Mouse (Mus musculus) lung, embryonic 14.5 days (tissue): Measurements from ENCODE around the gene Ly6g. TPM values are rescaled to one million over a fixed set of nuclear protein-coding genes. Genes with fewer than 3 reads are reported as not detected.
"Not testable (repeated sequence)": the region's sequence is repeated elsewhere in the genome, so short reads cannot be mapped to it uniquely, and the experiment has no call there.

ENCODE experiments used
- ATAC-seq: fragments of 200-750 bp; cut with Nextera tagmentation; 2 replicates; pipeline ENCODE4 v1.8.0; 2017; ENCODE audit warnings: mild to moderate bottlenecking, moderate TSS enrichment, moderate library complexity; ENCODE audit not compliant: insufficient read depth
- DNase-seq: peaks from one replicate; pipeline ENCODE4 v3.0.0-alpha.2; 2015
- H3K27ac ChIP-seq: fragments of 300-500 bp; sonication (generic); 2 replicates; pipeline ENCODE4 v1.5.1; 2014; ENCODE audit warnings: low read depth, mild to moderate bottlenecking, moderate library complexity
- H3K27me3 ChIP-seq: fragments of 300-500 bp; sonication (generic); 2 replicates; pipeline ENCODE4 v1.6.1; 2014; ENCODE audit warnings: low read length, control low read depth; ENCODE audit not compliant: insufficient read depth
- H3K36me3 ChIP-seq: fragments of 300-500 bp; sonication (generic); 2 replicates; pipeline ENCODE4 v1.6.1; 2014; ENCODE audit warnings: control low read depth; ENCODE audit not compliant: insufficient read depth
- H3K4me1 ChIP-seq: fragments of 300-500 bp; sonication (generic); 2 replicates; pipeline ENCODE4 v1.6.1; 2014; ENCODE audit warnings: antibody characterized with exemption, control low read depth; ENCODE audit not compliant: insufficient read depth
- H3K4me2 ChIP-seq: fragments of 300-500 bp; sonication (generic); 2 replicates; pipeline ENCODE4 v1.6.1; 2014; ENCODE audit warnings: mild to moderate bottlenecking
- H3K4me3 ChIP-seq: fragments of 300-500 bp; sonication (generic); 2 replicates; pipeline ENCODE4 v1.5.1; 2014; ENCODE audit warnings: low read depth, low read length
- H3K9ac ChIP-seq: fragments of 300-500 bp; sonication (generic); 2 replicates; pipeline ENCODE4 v1.6.1; 2014
- H3K9me3 ChIP-seq: fragments of 300-500 bp; sonication (generic); 2 replicates; pipeline ENCODE4 v1.6.1; 2016; ENCODE audit warnings: low read depth, low read length, control low read depth
- CTCF ChIP-seq: IDR thresholded peaks from 2 replicates; pipeline ENCODE4 v1.5.1; 2016; ENCODE audit warnings: antibody characterized with exemption, low read depth
- WGBS: fragments of 180-500 bp; shearing (Covaris S2); extraction: QIAGEN DNeasy Blood & Tissue Kit; methylation state at CpG from one replicate; pipeline ENCODE4 v1.1.7; 2014; 5-methylcytosine and 5-hydroxymethylcytosine counted together
- polyA plus RNA-seq: library from polyadenylated mRNA; unstranded; fragments of >200 nt; fragmentation: Nextera tagmentation; extraction: Ambion mirVana; gene quantifications from 2 replicates; pipeline ENCODE4 v1.2.1, GENCODE M21; 2014

Ly6g gene
- not detected in 2 replicates for polyA plus RNA-seq

GRCm38 (mm10) chr15:75154940-75155339, at the start of gene Ly6g:
Ly6g (plus strand) TSS chr15:75155240.
- no peak within 1 kb of the TSS for H3K4me3 ChIP-seq
- H3K9me3 ChIP-seq: no peaks in the 10 kb centered on the region
- ATAC-seq (no peak), DNase-seq (no peak)
- H3K4me2 ChIP-seq: no peak within 1 kb of the TSS
- no peak for TF ChIP-seq CTCF
- WGBS: 89% methylated on average over 1 of the region's 1 CpGs
- no peaks in the 10 kb centered on the region for H3K36me3 ChIP-seq
- H3K4me1 ChIP-seq: no peaks in the 10 kb centered on the region
- H3K9ac ChIP-seq: no peak within 1 kb of the TSS
- H3K27me3 ChIP-seq: no peaks in the 10 kb centered on the region
- H3K27ac ChIP-seq: no peak within 1 kb of the TSS

GRCm38 (mm10) chr15:75110424-75110823, 44.6 kb upstream of the Ly6g start:
- H3K4me2 ChIP-seq: not testable (repeated sequence)

GRCm38 (mm10) chr15:75111861-75112630, 43.0 kb upstream of the Ly6g start, which contains the start of gene Ly6c2:
Ly6c2 (minus strand) TSS chr15:75111970.
- WGBS: no CpG with 5 or more reads among the region's 1 CpGs
- DNase-seq, H3K4me3 ChIP-seq, H3K36me3 ChIP-seq, H3K9me3 ChIP-seq, H3K27ac ChIP-seq, ATAC-seq, H3K9ac ChIP-seq, H3K4me2 ChIP-seq, H3K27me3 ChIP-seq, H3K4me1 ChIP-seq: not testable (repeated sequence)

More at GRCm38 (mm10) chr15:75110424-75110823, 44.6 kb upstream of the Ly6g start:
- ATAC-seq, H3K27me3 ChIP-seq, H3K27ac ChIP-seq, H3K4me1 ChIP-seq, DNase-seq, H3K4me3 ChIP-seq, H3K9me3 ChIP-seq, H3K9ac ChIP-seq, H3K36me3 ChIP-seq: not testable (repeated sequence)
- 41% methylated on average over 2 of the region's 5 CpGs for WGBS

GRCm38 (mm10) chr15:75116525-75116924, 38.5 kb upstream of the Ly6g start:
- H3K36me3 ChIP-seq: no peaks in the 10 kb centered on the region
- DNase-seq: no peak
- no peak overlapping the region for H3K4me3 ChIP-seq
- WGBS: 80% methylated on average over 2 of the region's 2 CpGs
- no peaks in the 10 kb centered on the region for H3K27me3 ChIP-seq
- ATAC-seq: no peak
- no peak for TF ChIP-seq CTCF
- H3K4me2 ChIP-seq: no peak overlapping the region
- H3K9me3 ChIP-seq: no peaks in the 10 kb centered on the region
- H3K27ac ChIP-seq: no peak overlapping the region
- no peaks in the 10 kb centered on the region for H3K4me1 ChIP-seq
- H3K9ac ChIP-seq: no peak overlapping the region

GRCm38 (mm10) chr15:75117481-75117880, 37.6 kb upstream of the Ly6g start:
- not testable (repeated sequence) for ATAC-seq, H3K9me3 ChIP-seq, H3K36me3 ChIP-seq, H3K4me3 ChIP-seq, H3K4me1 ChIP-seq, H3K9ac ChIP-seq, H3K27me3 ChIP-seq, DNase-seq, H3K4me2 ChIP-seq, H3K27ac ChIP-seq
- WGBS: 81% methylated on average over 5 of the region's 5 CpGs

- H3K4me3 ChIP-seq, H3K9ac ChIP-seq, H3K4me2 ChIP-seq, H3K4me1 ChIP-seq, H3K27me3 ChIP-seq, ATAC-seq, H3K9me3 ChIP-seq, H3K27ac ChIP-seq, H3K36me3 ChIP-seq: not testable (repeated sequence)
- TF ChIP-seq CTCF: peak; percentile 69
- WGBS: 15% methylated on average over 5 of the region's 7 CpGs
- DNase-seq: peak; percentile 69
These were observed 36.3 kb upstream of the Ly6g start for GRCm38 (mm10) chr15:75118742-75119141.

GRCm38 (mm10) chr15:75120066-75120465, 35.0 kb upstream of the Ly6g start:
- Histone ChIP-seq H3K27ac (no peak overlapping the region), H3K4me2 (no peak overlapping the region), H3K4me1 (no peaks in the 10 kb centered on the region), H3K4me3 (no peak overlapping the region), H3K9ac (no peak overlapping the region), H3K27me3 (no peaks in the 10 kb centered on the region), H3K36me3 (no peaks in the 10 kb centered on the region), H3K9me3 (no peaks in the 10 kb centered on the region)
- 16% methylated on average over 2 of the region's 2 CpGs for WGBS
- TF ChIP-seq CTCF: peak; percentile 77
- ATAC-seq (no peak), DNase-seq (peak; percentile 34)

- H3K4me3 ChIP-seq, H3K9ac ChIP-seq, ATAC-seq, H3K4me2 ChIP-seq, H3K27me3 ChIP-seq, H3K27ac ChIP-seq, H3K4me1 ChIP-seq, H3K36me3 ChIP-seq, H3K9me3 ChIP-seq, DNase-seq: not testable (repeated sequence)
- WGBS: 88% methylated on average over 2 of the region's 2 CpGs
These were observed 22.7 kb upstream of the Ly6g start for GRCm38 (mm10) chr15:75132346-75132745.

- DNase-seq, H3K27me3 ChIP-seq, H3K36me3 ChIP-seq, ATAC-seq, H3K27ac ChIP-seq, H3K4me3 ChIP-seq, H3K9ac ChIP-seq, H3K4me2 ChIP-seq, H3K4me1 ChIP-seq, H3K9me3 ChIP-seq: not testable (repeated sequence)
- WGBS: 80% methylated on average over 2 of the region's 2 CpGs
These were observed 19.8 kb upstream of the Ly6g start for GRCm38 (mm10) chr15:75135090-75135783.

GRCm38 (mm10) chr15:75137739-75138138, 17.3 kb upstream of the Ly6g start:
- H3K27ac ChIP-seq, ATAC-seq, H3K9ac ChIP-seq, H3K36me3 ChIP-seq, H3K4me2 ChIP-seq, H3K4me3 ChIP-seq, H3K9me3 ChIP-seq, DNase-seq, H3K4me1 ChIP-seq, H3K27me3 ChIP-seq: not testable (repeated sequence)
- 67% methylated on average over 3 of the region's 3 CpGs for WGBS
